Mouse (Mus musculus): Measurements from ENCODE around the gene Plxnc1. TPM values are rescaled to one million over a fixed set of nuclear protein-coding genes. Genes with fewer than 3 reads are reported as not detected.

Plxnc1 gene
- polyA plus RNA-seq, 1 experiment from 2014 or later: 3.7 TPM

DNA sequence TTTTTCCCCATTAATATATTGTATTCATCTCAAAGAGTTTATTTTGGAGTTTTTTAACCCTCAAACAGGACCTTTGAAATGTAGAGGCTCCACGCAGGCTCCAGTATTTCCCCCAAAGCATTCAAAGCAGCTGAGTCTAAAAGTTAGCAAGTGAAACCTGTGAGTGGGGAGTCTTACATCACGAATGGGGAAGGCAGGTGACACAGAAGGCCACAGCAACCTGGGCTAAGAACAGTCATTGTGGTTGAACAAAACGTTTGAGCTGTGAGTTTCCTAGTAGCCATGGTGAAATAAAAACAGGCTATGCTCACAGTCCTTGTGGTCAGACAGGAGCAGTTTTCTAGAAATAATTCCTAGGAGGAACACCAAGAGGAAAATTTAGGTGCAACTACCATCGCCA lies 95.3 kb downstream of the Plxnc1 start:
- 82% methylated on average over 4 of the region's 4 CpGs for WGBS
- H3K27me3 ChIP-seq (replicated peaks; ENCODE audit: control insufficient read depth, insufficient read depth, low read length): no peaks in the 10 kb centered on the region
- H3K9ac ChIP-seq (ENCODE audit: low read depth, low read length): no peak overlapping the region
- no peaks in the 10 kb centered on the region for H3K4me1 ChIP-seq (ENCODE audit: control insufficient read depth, insufficient read depth, low read length)
- H3K9me3 ChIP-seq (ENCODE audit: control insufficient read depth, low read length): no peaks in the 10 kb centered on the region
- DNase-seq (ENCODE audit: low spot score) (no peak), ATAC-seq (ENCODE audit: low read depth) (no peak)
- no peak overlapping the region for H3K27ac ChIP-seq (replicated peaks; ENCODE audit: low read depth, low read length)
- no peaks in the 10 kb centered on the region for H3K36me3 ChIP-seq (ENCODE audit: control insufficient read depth, insufficient read depth, low read length)
- H3K4me3 ChIP-seq (ENCODE audit: low read depth, low read length): no peak overlapping the region
- H3K4me2 ChIP-seq (ENCODE audit: low read depth, low read length): no peak overlapping the region

DNA sequence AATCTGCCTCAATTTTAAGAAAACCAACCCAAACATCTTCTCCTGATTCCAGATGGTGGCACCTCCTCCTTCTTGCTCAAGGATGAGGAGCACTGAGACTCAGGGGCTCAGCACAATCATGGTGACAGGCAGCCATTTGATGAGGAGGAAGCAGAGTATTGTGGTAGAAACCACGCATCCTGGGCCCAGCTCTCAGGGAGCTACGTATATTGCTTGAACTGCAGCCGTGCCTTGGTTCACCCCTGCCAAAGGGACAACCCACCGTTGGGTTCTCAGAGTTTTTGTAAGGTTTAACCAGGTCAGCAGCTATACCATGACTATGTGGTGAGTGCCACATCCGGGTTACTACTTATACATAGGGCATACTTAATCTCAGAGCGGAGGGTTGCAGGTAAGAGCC lies 96.3 kb downstream of the Plxnc1 start:
- ATAC-seq (ENCODE audit: low read depth) (no peak), DNase-seq (ENCODE audit: low spot score) (no peak)
- Histone ChIP-seq H3K36me3 (ENCODE audit: control insufficient read depth, insufficient read depth, low read length) (no peaks in the 10 kb centered on the region), H3K4me3 (ENCODE audit: low read depth, low read length) (no peak overlapping the region), H3K9me3 (ENCODE audit: control insufficient read depth, low read length) (no peaks in the 10 kb centered on the region), H3K27ac (replicated peaks; ENCODE audit: low read depth, low read length) (no peak overlapping the region), H3K9ac (ENCODE audit: low read depth, low read length) (no peak overlapping the region), H3K4me1 (ENCODE audit: control insufficient read depth, insufficient read depth, low read length) (no peaks in the 10 kb centered on the region), H3K4me2 (ENCODE audit: low read depth, low read length) (no peak overlapping the region), H3K27me3 (replicated peaks; ENCODE audit: control insufficient read depth, insufficient read depth, low read length) (no peaks in the 10 kb centered on the region)
- WGBS: 90% methylated on average over 6 of the region's 6 CpGs

DNA sequence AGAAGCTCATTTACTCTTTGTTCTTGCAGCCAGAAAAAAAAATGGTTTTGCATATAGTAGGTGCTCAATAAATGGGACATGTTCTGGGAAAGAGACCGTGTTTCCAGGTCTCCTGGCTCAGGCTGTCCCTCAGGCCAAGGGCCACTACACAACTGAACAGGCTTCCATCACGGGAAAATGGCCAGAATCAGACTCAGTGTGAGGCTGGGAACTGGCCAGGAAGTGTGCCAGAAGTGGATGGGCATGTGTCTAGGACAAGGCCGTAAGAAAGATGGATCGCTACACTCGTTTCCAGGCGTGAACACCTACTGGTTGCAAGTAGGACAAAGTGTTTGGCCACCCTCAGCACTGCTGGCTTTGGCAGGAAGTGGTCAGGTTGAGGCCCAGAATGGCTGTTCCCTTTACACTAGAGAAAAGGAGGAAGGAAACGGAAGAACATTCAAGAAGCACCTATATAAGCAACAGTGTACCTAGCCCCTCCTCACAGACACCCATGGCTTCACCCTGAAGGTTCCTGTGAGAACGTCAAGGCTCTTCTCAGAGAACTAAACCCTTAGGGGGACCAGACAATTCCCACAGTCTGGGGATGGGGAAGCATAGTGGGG lies 98.0 kb downstream of the Plxnc1 start:
- Histone ChIP-seq H3K9ac (ENCODE audit: low read depth, low read length) (no peak overlapping the region), H3K9me3 (ENCODE audit: control insufficient read depth, low read length) (no peaks in the 10 kb centered on the region), H3K27me3 (replicated peaks; ENCODE audit: control insufficient read depth, insufficient read depth, low read length) (no peaks in the 10 kb centered on the region), H3K4me1 (ENCODE audit: control insufficient read depth, insufficient read depth, low read length) (no peaks in the 10 kb centered on the region), H3K27ac (replicated peaks; ENCODE audit: low read depth, low read length) (no peak overlapping the region), H3K36me3 (ENCODE audit: control insufficient read depth, insufficient read depth, low read length) (no peaks in the 10 kb centered on the region), H3K4me3 (ENCODE audit: low read depth, low read length) (no peak overlapping the region), H3K4me2 (ENCODE audit: low read depth, low read length) (no peak overlapping the region)
- ATAC-seq (ENCODE audit: low read depth): no peak
- 87% methylated on average over 8 of the region's 8 CpGs for WGBS
- no peak for DNase-seq (ENCODE audit: low spot score)

DNA sequence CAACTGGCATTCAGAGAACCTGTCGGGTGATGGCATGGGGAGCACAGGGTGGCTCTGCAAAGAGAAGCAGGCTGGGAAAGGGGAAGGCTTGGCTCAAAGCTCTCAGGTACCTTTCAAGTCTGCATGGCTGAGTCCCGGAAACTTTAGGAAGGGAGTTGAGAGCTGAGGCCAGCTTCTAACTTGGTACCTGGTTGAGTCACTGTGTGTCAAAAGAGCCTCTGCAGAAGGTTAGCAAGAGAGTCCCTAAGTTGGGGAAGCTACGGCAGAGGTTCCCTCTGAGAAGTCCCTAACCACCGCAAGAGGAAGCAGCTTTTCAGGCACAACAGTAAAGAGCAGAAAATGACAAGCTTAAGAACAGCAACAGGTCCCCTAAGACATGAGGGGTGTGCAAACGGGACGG lies 99.9 kb downstream of the Plxnc1 start:
- Histone ChIP-seq H3K4me2 (ENCODE audit: low read depth, low read length) (no peak overlapping the region), H3K9ac (ENCODE audit: low read depth, low read length) (no peak overlapping the region), H3K9me3 (ENCODE audit: control insufficient read depth, low read length) (no peaks in the 10 kb centered on the region), H3K27ac (replicated peaks; ENCODE audit: low read depth, low read length) (no peak overlapping the region), H3K36me3 (ENCODE audit: control insufficient read depth, insufficient read depth, low read length) (no peaks in the 10 kb centered on the region), H3K27me3 (replicated peaks; ENCODE audit: control insufficient read depth, insufficient read depth, low read length) (no peaks in the 10 kb centered on the region), H3K4me1 (ENCODE audit: control insufficient read depth, insufficient read depth, low read length) (no peaks in the 10 kb centered on the region), H3K4me3 (ENCODE audit: low read depth, low read length) (no peak overlapping the region)
- DNase-seq (ENCODE audit: low spot score): no peak
- ATAC-seq (ENCODE audit: low read depth): no peak
- 76% methylated on average over 6 of the region's 6 CpGs for WGBS

DNA sequence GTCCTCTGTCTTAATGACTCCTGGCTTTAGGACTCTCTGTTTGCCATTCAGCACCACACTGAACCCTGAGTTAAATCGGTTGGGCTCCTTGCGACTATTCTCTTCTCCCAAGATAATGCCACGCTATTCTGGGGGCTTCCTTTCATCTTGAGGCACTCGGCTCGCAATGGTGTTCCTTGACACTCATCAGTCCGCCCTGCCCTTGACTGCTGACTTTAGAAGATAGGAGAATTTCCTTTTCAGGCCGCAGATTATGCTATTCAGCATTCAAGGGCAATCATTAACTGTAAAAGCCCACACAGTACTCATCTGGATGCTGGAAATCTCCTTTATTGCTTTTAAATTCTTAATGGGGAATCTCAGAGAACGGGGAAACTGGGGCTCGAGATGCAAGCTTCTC lies 108.8 kb downstream of the Plxnc1 start:
- WGBS: 88% methylated on average over 9 of the region's 9 CpGs
- no peak for DNase-seq (ENCODE audit: low spot score)
- ATAC-seq (ENCODE audit: low read depth): no peak
- H3K27ac ChIP-seq (replicated peaks; ENCODE audit: low read depth, low read length): no peak overlapping the region
- H3K9ac ChIP-seq (ENCODE audit: low read depth, low read length): no peak overlapping the region
- no peaks in the 10 kb centered on the region for H3K27me3 ChIP-seq (replicated peaks; ENCODE audit: control insufficient read depth, insufficient read depth, low read length)
- H3K36me3 ChIP-seq (ENCODE audit: control insufficient read depth, insufficient read depth, low read length): no peaks in the 10 kb centered on the region
- no peak overlapping the region for H3K4me2 ChIP-seq (ENCODE audit: low read depth, low read length)
- H3K4me3 ChIP-seq (ENCODE audit: low read depth, low read length): no peak overlapping the region
- H3K9me3 ChIP-seq (ENCODE audit: control insufficient read depth, low read length): no peaks in the 10 kb centered on the region
- H3K4me1 ChIP-seq (ENCODE audit: control insufficient read depth, insufficient read depth, low read length): no peaks in the 10 kb centered on the region

DNA sequence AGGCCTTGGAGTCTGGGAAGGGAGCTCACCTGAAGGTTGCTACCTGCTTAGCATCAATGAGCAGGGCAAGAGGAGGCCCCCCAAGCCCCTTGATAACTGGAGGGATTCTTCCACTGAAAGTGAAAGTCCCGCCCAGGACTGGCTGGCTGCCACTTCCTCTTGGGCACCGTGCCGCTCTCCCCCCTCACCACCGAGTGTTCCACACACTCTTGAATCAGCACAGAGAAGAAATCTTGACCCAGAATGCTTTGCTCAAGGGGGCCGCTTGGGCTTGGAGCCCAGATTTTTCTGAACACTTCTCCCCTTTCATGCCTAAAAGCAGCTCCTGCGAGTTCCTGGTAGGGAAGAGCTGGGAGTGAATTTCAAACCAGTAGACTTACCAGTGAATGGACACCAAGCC lies 115.2 kb downstream of the Plxnc1 start:
- peaks cover 37% of the 10 kb centered on the region for H3K4me1 ChIP-seq (ENCODE audit: control insufficient read depth, insufficient read depth, low read length)
- H3K9ac ChIP-seq (ENCODE audit: low read depth, low read length): peak overlapping the region; percentile 41; the same call in 1 of the 2 replicates
- no peaks in the 10 kb centered on the region for H3K27me3 ChIP-seq (replicated peaks; ENCODE audit: control insufficient read depth, insufficient read depth, low read length)
- H3K9me3 ChIP-seq (ENCODE audit: control insufficient read depth, low read length): no peaks in the 10 kb centered on the region
- WGBS: 24% methylated on average over 6 of the region's 6 CpGs
- DNase-seq (ENCODE audit: low spot score) (peak; percentile 95), ATAC-seq (ENCODE audit: low read depth) (peak; percentile 92)
- H3K36me3 ChIP-seq (ENCODE audit: control insufficient read depth, insufficient read depth, low read length): no peaks in the 10 kb centered on the region
- peak overlapping the region; percentile 41 for H3K4me2 ChIP-seq (ENCODE audit: low read depth, low read length)
- no peak overlapping the region for H3K4me3 ChIP-seq (ENCODE audit: low read depth, low read length)
- H3K27ac ChIP-seq (replicated peaks; ENCODE audit: low read depth, low read length): peak overlapping the region; percentile 89

DNA sequence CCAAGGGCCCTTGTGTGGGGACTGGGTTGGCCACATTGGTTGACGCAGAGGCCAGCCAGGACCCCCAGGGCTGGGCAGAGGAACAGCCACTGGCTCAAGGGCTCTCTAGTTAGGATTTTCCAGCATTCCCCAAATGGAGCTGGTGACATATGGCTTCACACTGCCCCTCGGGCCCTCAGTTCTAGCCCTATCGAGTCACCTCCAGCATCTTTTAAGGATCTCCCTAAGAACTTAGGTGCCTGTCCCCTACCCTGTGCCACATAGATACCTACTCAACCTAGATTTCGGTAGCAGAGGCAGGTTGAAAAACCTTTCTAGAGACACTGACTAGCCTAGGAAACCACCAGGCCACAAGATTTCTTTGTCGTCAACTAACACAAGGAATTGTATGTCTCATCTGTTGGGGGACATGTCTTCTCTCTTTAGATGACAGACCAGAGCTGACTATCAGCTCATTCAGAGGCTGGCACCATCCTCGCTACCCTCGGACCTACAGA lies 115.9 kb downstream of the Plxnc1 start:
- Histone ChIP-seq H3K27me3 (replicated peaks; ENCODE audit: control insufficient read depth, insufficient read depth, low read length) (no peaks in the 10 kb centered on the region), H3K4me2 (ENCODE audit: low read depth, low read length) (peak overlapping the region; percentile 41), H3K36me3 (ENCODE audit: control insufficient read depth, insufficient read depth, low read length) (no peaks in the 10 kb centered on the region), H3K4me3 (ENCODE audit: low read depth, low read length) (no peak overlapping the region), H3K9me3 (ENCODE audit: control insufficient read depth, low read length) (no peaks in the 10 kb centered on the region), H3K9ac (ENCODE audit: low read depth, low read length) (no peak overlapping the region), H3K4me1 (ENCODE audit: control insufficient read depth, insufficient read depth, low read length) (peaks cover 40% of the 10 kb centered on the region), H3K27ac (replicated peaks; ENCODE audit: low read depth, low read length) (peak overlapping the region; percentile 89)
- ATAC-seq (ENCODE audit: low read depth) (no peak), DNase-seq (ENCODE audit: low spot score) (no peak)
- WGBS: 84% methylated on average over 7 of the region's 7 CpGs

DNA sequence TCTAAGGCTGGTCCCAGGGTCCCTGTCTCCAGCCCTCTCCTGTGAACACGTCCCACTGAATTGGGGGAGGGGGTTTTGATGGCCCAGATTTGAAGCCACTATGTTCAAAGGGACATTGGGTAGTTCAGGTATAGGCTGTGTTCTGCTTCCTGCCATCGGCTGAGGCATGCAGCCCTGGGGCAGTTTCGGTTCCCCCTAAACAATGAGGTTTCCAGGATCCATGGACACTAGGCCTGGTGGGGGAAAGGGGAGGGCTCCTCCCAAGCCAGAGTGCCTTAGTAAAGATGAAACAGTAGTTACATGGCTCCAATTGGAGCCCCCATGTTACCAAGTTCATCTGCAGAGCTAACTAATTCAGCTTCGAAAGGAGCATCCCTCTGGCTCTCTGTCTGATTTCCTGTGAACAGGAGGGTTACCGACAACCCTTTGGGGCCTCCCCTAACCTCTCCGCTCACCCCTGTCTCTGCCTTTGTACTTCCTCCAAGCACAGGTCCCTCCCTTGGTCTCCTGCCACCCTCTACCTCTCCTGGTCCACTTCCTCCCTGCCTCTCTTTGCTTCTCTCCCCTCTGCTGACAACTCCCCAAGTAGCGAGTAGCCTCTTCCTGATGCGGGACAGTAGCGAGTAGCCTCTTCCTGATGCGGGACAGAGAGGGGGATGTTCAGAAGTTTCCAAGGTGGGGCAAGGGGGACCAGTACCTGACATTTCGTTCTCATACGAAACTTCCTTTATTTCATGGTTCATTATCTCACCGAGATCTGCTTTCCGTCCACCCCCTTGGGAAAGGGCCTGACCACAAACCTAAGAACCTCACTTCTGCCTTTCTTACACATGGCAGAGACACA lies 116.5 kb downstream of the Plxnc1 start:
- ATAC-seq (ENCODE audit: low read depth) (no peak), DNase-seq (ENCODE audit: low spot score) (no peak)
- peaks cover 43% of the 10 kb centered on the region for H3K4me1 ChIP-seq (ENCODE audit: control insufficient read depth, insufficient read depth, low read length)
- H3K27ac ChIP-seq (replicated peaks; ENCODE audit: low read depth, low read length): no peak overlapping the region
- H3K9ac ChIP-seq (ENCODE audit: low read depth, low read length): no peak overlapping the region
- no peak overlapping the region for H3K4me2 ChIP-seq (ENCODE audit: low read depth, low read length)
- 77% methylated on average over 14 of the region's 14 CpGs for WGBS
- no peak overlapping the region for H3K4me3 ChIP-seq (ENCODE audit: low read depth, low read length)
- no peaks in the 10 kb centered on the region for H3K9me3 ChIP-seq (ENCODE audit: control insufficient read depth, low read length)
- H3K36me3 ChIP-seq (ENCODE audit: control insufficient read depth, insufficient read depth, low read length): no peaks in the 10 kb centered on the region
- no peaks in the 10 kb centered on the region for H3K27me3 ChIP-seq (replicated peaks; ENCODE audit: control insufficient read depth, insufficient read depth, low read length)

Data from embryonic facial prominence, embryonic 14.5 days (tissue).